Mouse (Mus musculus): ENCODE results near the gene Leo1.

GRCm38 (mm10) chr9:75455684-75456083 is 14.4 kb downstream of the Leo1 start:
- TF ChIP-seq CTCF (IDR thresholded peaks at IDR 0.05; ENCODE audit: low read depth, low read length): no peak
- no peak for TF ChIP-seq POLR2A (IDR thresholded peaks at IDR 0.05; ENCODE audit: extremely low read depth, insufficient read depth, low read length)

All from liver, adult 2 months (tissue).